Mouse (Mus musculus) testis, postnatal 14 days (tissue): ENCODE results near the gene Zfp473.
A peak's percentile ranks its signal among the peaks of the same experiment; 100 is the strongest.
"Not testable (repeated sequence)": the region's sequence is repeated elsewhere in the genome, so short reads cannot be mapped to it uniquely, and the experiment has no call there.

Experiments
- DNase-seq: peaks from one replicate; pipeline ENCODE4 v3.0.0; 2021; ENCODE audit warnings: low spot score

Gene Zfp473

DNA sequence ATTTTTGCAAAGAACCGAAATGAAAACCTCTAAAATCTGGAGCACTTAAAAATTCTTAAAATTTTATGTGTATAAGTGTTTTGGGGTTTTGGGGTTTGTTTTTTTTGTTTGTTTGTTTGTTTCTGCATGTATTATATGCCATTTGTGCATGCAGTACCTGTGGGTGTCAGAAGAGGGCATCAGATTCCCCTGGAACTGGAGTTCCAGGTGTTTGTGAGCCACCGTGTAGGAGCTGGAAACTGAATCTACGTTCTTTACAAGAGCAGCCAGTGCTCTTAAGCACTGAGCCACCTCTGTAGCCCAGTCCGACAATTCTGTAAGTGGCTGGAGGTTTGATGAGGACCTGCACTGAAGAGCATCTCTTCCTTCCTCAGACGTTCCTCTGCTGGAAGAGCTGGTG, 41.0 kb downstream of the Zfp473 start:
- DNase-seq: no peak

DNA sequence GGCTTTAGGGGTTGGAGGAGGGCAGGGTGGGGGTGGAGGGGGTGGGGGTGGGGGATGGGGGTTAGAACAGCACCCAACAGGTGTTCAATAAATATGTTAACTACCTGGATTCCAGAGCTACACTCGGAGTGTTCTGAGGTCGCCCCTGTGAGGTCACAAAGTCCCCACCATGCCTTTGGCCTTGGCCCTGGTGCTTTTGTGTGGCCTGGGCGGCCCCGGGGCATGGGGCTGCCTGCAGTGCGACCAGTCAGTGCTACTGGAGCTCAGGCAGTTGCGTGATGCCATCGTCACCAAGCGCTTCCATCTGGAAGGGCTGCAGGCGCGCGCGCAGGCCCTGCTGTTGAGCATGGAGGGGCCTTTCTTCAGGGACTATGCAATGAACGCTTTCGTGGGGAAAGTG, 42.3 kb downstream of the Zfp473 start, which contains the start of gene Izumo2:
Izumo2 (plus strand) TSS at position 169 of the 400 bp plus-strand sequence.
- no peak for DNase-seq

- DNase-seq: not testable (repeated sequence)
These were observed 42.8 kb downstream of the Zfp473 start for GRCm38 (mm10) chr7:44708093-44708492.

DNA sequence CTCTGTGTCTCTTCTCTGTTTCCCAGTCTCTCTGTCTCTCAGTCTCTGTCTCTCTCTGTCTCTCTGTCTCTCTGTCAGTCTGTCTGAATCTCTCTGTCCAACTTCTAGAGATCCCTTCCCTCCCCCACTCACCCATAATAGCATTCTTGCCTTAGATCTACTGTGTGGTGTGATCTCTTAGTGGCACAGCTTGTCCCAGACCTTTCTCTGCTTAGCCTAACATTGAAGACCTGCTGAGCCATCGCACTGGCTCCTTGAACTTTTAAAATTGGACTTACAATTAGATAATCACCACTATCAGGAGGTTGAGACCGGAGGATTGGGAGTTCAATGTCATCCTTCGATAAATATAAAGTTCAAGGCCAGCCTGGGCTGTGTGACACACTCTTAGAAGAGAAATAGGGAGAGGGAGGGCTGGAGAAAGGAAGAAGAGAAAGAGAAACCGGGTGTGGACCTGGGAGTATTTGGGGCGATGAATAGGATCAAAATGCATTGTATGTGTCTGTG, 43.6 kb downstream of the Zfp473 start:
- DNase-seq: no peak

- DNase-seq: no peak
These were observed 44.5 kb downstream of the Zfp473 start for GRCm38 (mm10) chr7:44706322-44706721.

DNA sequence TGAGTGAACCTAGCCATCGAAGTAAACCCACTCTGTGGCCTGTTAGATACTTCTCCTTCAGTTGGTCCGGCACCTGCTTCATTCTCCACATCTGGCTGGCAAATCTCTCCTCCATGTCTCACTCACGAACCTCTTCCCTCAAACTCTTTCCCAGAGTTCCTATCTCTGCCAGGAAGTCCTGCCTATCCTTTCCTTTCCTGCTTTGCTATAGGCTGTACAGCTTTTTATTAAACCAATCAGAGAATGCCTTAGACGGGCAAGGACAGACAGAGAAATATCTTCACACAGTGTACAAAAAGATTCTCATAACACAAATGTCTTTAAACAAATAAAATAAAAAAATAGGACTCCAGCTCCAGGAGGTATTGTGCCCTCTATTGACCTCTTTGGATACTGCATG, 45.8 kb downstream of the Zfp473 start:
- no peak for DNase-seq

- DNase-seq: no peak
These were observed 46.5 kb downstream of the Zfp473 start for GRCm38 (mm10) chr7:44704363-44704762.

DNA sequence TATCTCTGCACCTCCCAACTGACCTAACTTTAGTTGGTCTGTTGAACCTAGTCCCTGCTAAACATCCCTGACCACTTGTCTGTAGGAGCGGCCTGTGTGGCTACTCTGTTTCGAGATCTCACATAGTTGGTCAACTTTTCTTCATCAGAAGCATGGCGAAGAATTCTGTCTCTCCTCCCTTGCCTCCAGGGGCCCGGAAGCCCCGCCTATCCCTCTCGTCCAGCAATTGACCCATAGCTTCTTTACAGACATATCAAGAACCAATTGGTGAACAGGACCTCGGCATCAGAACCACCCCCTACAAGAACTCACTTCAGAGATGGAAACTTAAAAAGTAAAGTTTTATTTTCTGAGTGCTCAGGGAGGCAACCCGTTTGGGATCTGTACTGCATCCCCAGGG, 47.9 kb downstream of the Zfp473 start:
- no peak for DNase-seq

GRCm38 (mm10) chr7:44701921-44702320, 48.9 kb downstream of the Zfp473 start:
- DNase-seq: no peak

DNA sequence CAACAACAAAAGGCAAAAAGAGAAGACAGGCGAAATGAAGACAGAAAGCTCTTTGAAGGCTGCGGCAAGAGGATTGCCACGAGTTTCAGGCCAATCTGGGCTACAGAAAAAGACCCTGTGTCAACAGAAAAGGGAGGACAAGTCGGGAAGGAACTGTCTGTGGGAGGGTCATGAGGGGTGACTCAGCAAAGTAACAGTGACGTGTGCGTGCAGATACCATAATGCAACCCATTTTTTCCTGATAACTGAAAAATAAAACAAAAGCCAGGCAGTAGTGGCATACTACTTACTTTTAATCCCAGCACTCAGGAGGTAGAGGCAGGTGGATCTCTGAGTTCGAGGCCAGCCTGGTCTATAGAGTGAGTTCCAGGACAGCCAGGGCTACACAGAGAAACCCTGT, 52.9 kb downstream of the Zfp473 start:
- DNase-seq: no peak

GRCm38 (mm10) chr7:44697191-44697710, 53.6 kb downstream of the Zfp473 start:
- peak; percentile 50 for DNase-seq

- no peak for DNase-seq
These were observed 55.6 kb downstream of the Zfp473 start for GRCm38 (mm10) chr7:44695223-44695622.

GRCm38 (mm10) chr7:44693427-44694175, 57.2 kb downstream of the Zfp473 start:
- peak; percentile 58 for DNase-seq

- no peak for DNase-seq
These were observed 61.5 kb downstream of the Zfp473 start for GRCm38 (mm10) chr7:44689331-44689730.

DNA sequence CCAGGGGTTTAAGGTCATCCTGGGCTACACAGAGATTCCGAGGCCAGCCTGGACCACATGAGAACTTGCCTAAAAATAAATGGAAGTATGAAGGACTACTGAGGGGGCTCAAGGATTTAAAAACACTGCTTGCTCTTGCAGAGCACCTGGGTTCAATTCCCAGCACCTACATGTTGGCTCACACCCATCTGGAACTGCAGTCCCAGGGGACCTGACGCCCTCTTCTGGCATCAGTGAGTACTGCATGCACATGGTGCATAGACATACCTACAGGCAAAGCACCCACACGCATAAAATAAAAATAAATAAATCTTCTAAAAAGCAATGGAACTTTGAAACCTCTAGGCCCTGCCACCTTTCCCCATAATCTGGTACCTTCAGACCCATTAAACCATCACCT, 62.0 kb downstream of the Zfp473 start:
- DNase-seq: no peak

DNA sequence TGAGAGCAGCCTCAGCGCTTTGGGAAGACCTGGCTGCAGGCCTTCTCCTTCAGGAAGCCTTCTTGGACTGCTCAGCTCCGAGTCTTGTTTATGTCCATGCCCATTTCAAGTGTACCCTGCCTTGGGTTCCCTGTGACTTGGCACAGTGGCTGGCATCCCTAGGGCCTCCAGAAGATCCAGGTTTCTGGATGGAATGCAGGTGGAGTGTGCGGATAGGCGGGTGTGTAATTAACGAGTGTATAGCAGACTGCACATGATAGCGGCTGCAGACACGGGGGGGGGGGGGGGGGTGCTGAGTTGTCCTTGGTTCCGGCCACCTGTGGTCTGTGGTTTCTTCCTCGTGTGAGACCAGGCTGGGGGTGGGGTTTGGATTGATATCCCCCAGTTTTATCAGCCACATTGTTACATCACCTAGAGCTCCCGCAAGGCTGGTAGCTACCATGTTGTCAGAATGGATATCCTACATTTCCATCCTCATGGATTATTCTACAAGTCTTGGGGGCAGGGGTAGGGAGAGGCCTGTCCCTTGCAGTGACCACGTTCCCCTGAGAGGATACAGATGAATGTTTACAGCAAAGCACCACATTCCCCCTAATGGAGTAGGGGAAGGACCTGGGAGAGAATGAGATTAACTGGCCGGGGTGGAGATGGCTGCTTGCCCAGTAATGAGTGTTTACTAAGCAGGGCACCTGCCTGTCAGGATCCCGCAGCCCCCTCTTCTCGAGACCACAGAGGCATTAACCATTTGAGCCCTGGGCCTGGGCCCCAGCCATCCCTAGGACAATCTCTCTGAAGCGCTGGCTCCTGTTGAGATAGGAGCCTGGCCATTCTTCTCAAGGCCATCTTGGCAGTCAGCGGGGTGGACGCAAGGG, 65.1 kb downstream of the Zfp473 start:
- no peak for DNase-seq

GRCm38 (mm10) chr7:44683656-44684055, 67.2 kb downstream of the Zfp473 start:
- DNase-seq: no peak
